Mouse (Mus musculus): ENCODE data around the gene Gm12185.
"Not testable (repeated sequence)": the region's sequence is repeated elsewhere in the genome, so short reads cannot be mapped to it uniquely, and the experiment has no call there.

Gene Gm12185

DNA sequence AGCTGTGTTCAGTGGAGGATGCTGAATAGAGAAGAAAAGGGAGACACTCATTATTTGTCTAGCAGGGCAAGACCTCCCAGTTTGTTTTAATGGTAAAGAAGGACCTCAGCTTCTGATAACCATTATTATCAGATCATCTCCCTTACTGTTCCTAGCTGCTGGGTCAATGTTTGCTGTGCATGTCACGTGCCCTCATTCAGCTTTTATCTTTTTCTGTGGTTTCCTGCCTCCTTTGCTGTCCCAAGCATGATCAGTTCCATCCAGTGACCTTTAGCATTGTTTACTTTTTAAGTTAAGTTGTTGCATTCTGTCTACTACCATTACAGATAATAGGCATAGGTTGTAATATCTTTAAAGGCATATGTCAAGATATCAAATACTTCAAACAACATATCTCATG is 83.6 kb downstream of the Gm12185 start:
- DNase-seq: no peak

GRCm38 (mm10) chr11:48902021-48902420 is 90.0 kb downstream of the Gm12185 start, which contains the start of gene Gm5431:
Gene Gm5431, minus strand, starts transcription at chr11:48902214.
- DNase-seq: no peak

DNA sequence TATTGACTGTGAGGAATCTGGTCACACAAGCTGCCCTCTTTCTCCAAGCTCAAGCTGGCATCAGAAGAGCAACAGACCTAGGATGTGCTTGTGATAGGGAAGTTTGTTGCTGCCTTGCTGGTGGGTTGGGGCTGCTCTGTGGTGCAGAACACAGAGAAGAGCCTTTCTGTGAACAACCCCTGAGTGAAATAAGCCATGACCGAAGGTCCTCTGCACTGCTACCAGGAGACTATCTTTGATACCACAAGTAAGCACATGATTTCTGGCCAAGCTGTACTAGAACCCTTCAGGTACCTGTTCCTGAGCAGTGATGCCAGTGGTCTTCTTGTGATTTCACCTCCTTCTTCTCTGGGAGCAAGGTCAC is 90.5 kb downstream of the Gm12185 start:
- not testable (repeated sequence) for DNase-seq

- not testable (repeated sequence) for DNase-seq
Measured at GRCm38 (mm10) chr11:48900654-48901566, 91.1 kb downstream of the Gm12185 start.

- no peak for DNase-seq
Measured at GRCm38 (mm10) chr11:48898812-48899431, 93.1 kb downstream of the Gm12185 start.

DNA sequence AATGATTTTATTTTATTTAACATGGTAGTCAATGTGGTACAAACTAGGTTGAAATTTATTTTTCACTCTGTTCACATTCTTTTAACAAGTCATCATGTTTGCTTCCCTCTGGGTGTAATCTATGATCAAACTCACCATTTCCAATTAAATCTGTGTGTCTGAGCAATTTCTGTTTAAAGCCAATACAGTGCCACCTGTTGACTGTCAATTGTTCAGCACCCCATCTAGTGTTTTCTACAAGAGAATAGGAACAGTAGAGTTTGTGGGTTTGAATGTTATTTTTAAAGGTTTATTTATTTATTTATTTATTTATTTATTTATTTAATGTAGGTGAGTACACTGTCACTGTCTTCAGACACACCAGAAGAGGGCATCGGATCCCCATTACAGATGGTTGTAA is 115.3 kb downstream of the Gm12185 start:
- DNase-seq: no peak

GRCm38 (mm10) chr11:48875343-48875837 is 116.6 kb downstream of the Gm12185 start:
- DNase-seq: not testable (repeated sequence)

DNA sequence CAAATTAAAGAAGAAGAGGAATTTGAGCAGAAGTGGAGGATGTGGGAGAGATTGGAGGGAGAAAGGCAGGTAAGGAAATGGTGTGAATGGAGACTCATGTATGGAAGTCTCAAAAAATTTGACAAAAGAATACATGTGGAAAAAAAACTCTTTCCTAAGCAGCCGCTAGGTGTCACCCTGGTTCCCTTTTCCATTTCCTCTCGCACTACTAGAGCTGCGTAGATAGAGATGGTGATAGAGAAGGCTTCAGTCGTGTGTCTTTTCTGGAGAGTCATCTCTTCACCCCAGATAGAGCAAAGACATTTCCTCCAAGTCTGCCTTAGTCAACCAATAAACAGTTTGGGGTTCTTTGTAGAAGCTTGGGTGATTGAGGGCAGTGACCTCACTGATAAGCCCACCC is 117.6 kb downstream of the Gm12185 start:
- DNase-seq: peak; percentile 47

- DNase-seq: no peak
Measured at GRCm38 (mm10) chr11:48873591-48874290, 118.3 kb downstream of the Gm12185 start.

DNA sequence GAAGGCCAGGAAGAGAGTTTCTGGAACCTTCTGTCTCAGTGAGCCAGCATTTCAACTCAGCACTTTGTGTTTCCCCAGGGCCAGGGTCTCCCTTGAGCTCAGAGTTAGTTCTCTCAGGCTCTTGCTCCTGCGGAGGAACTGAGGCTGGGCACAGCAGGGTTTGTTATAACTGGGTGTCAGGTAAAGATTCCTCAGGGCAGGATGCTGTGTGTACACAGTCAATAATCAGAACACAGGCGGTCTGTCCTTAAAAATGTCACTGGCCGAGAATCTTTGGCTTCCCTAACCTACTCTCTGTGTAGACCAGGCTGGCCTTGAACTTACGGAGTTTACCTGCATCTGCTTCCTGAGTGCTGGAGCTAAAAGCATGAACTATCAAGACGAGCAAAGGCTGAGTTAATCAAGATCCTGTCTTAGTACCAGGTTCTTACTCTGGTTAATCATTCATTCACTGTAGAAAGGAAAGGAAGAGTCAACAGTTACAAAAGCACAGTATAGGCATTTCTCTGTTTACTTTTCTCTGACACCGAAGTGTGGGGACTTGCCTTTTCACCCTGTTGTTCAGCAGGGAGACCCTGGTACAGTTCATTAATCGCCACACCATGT is 119.2 kb downstream of the Gm12185 start:
- no peak for DNase-seq

- DNase-seq: no peak
Measured at GRCm38 (mm10) chr11:48871817-48872541, 120.0 kb downstream of the Gm12185 start.

DNA sequence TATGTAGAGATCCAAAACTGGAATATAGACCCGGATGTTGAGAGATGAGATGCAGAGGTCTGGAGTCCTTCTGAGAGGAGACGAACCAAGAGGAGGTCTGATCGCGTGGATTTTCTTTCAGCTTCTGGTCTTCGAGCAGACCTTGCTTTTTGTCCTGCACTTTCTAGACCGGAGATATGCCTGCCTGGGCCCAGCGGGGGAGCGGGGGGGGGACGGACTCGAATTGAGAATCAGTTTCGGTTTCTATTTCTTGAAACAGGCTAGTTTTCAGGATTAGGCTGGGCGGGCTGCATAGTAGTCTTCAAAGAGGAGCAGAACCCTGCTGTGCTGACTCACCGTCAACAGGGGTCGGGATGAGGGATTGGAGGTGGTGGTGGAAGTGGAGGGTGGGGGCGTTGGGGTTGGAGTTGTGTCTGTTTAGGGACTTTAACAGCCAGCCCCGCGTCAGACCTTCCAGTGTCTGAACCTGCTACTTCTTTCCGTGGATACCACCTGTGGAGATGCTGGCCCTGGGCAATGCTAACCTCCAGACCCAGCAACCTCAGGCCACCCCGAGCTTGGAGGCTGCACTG is 120.7 kb downstream of the Gm12185 start, which contains the start of gene Irgm1:
TSS of gene Irgm1 (minus strand) at position 483 of the 572 bp plus-strand sequence.
- DNase-seq: no peak

- DNase-seq: no peak
Measured at GRCm38 (mm10) chr11:48870781-48871180, 121.2 kb downstream of the Gm12185 start.

DNA sequence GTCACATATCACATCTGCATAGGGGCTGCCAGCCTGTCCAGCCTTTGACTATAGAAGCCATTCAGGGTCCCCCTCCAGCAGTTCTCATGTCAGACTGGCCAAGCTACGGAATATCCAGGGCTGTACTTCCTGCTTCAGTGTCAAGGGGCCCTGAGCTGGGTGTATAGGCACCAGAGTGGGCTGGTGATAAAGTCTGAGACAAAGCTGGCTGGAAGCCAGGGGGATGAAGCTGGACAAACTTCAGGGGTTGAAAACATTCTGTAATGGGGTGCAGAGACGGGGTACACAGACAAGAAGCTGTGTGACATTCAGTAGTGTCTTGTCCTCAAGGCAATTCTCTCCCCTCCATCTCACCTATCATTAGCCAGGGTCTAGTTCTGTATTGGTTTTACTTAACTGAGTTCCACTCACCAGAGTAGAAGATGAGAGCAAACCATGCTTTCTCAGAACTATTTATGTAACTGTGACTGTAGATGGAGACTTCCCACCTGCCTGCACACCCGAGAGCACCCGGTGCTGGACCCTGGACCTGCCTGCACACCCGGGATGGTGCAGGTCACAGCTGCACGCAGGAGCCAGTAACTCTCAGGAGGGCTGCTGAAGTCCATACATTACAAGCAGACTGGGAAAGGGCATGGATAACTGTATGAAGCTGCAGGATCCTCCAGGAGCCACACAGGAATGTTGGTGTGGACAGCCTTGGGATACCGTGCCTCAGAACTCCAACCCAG is 122.5 kb downstream of the Gm12185 start:
- DNase-seq: no peak

DNA sequence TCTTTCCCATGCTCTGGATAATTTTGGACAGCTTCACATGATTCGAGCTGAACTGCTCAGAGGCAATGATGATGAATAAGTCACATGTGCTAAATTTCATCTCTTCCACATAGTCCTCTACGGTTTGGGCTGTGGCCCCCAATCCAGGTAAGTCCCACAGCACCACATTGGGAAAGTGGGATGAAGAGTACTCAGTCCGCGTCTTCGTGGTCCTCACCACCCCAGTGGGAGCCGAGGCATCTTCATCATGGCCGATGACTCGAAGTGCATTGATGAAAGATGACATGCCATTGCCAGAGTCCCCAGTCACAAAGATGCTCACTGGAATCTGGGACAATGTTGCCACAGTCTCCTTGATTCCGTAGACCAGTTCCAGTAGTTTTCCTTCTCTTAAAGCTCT is 125.5 kb downstream of the Gm12185 start:
- DNase-seq: no peak

DNA sequence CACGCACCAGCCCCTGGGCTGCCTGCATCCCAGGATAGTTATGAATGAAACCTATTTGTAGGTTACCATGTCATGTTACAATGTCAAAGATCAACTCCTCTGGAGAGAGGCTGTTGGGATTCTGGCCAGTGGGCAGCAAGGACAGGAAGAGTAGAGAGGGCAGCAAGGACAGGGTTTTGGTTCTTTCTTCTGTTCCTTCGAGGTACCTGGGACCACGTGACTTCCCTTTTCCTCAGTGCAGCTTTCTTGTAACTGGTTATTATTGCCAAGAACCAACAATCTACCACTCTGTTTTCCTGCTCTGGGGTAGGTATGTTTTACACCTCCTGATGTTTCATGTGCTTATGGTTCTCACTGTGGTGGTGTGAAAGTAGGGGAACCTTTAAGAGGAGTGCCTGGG is 128.2 kb downstream of the Gm12185 start:
- no peak for DNase-seq

GRCm38 (mm10) chr11:48862784-48863319 is 129.2 kb downstream of the Gm12185 start:
- DNase-seq: no peak

DNA sequence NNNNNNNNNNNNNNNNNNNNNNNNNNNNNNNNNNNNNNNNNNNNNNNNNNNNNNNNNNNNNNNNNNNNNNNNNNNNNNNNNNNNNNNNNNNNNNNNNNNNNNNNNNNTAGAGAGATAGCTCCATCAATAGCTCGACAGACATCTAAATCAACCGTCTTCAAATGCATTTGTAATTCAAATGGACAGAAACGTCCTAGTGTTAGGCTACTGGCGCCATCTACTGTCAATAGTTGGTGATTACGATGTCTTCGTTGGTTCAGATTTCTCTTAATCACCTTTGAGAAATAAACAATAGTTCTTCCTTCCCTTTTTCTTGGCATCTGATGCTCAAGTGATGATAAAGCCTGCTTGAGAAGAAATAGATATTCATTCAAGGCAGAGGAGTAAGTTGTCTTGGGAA is 133.0 kb downstream of the Gm12185 start:
- DNase-seq: peak; percentile 59
